Mouse (Mus musculus): ENCODE results near the gene Lce1a2. TPM values are rescaled to one million over a fixed set of nuclear protein-coding genes. Genes with fewer than 3 reads are reported as not detected.

Gene Lce1a2
- total RNA-seq (2021) = not detected in 2 replicates
- long read RNA-seq, experiment 1 = 0 reads
- long read RNA-seq, experiment 2 = 0 reads

GRCm38 (mm10) chr3:92670215-92670614 lies at the start of gene Lce1a2:
Gene Lce1a2 (minus strand): TSS chr3:92670315.
- DNase-seq = no peak

GRCm38 (mm10) chr3:92715122-92715521 lies 45.0 kb upstream of the Lce1a2 start:
- no peak for DNase-seq

- DNase-seq = no peak
Observed at GRCm38 (mm10) chr3:92708974-92709373, 38.9 kb upstream of the Lce1a2 start, which contains the start of gene Lce1e. Gene Lce1e (minus strand): TSS chr3:92709074.

GRCm38 (mm10) chr3:92694613-92695012 lies 24.5 kb upstream of the Lce1a2 start:
- DNase-seq = no peak

GRCm38 (mm10) chr3:92691688-92692087 lies 21.6 kb upstream of the Lce1a2 start:
- no peak for DNase-seq

GRCm38 (mm10) chr3:92689154-92689553 lies 19.0 kb upstream of the Lce1a2 start:
- peak; percentile 44 for DNase-seq

- DNase-seq = no peak
Observed at GRCm38 (mm10) chr3:92687110-92687509, 17.0 kb upstream of the Lce1a2 start, which contains the start of gene Lce1d. Gene Lce1d (minus strand): TSS chr3:92687210.

- DNase-seq = no peak
Observed at GRCm38 (mm10) chr3:92678947-92679346, 8.8 kb upstream of the Lce1a2 start, which contains the start of gene Lce1c. Gene Lce1c (plus strand): TSS chr3:92679247.

GRCm38 (mm10) chr3:92656826-92657225 lies 13.3 kb downstream of the Lce1a2 start, which contains the start of gene Lce1b:
Gene Lce1b (minus strand): TSS chr3:92656926.
- DNase-seq = no peak

GRCm38 (mm10) chr3:92648207-92648606 lies 21.9 kb downstream of the Lce1a2 start, which contains the start of gene Lce1a1:
Gene Lce1a1 (minus strand): TSS chr3:92648307.
- DNase-seq = no peak

- no peak for DNase-seq
Observed at GRCm38 (mm10) chr3:92639854-92640253, 30.3 kb downstream of the Lce1a2 start.

GRCm38 (mm10) chr3:92638653-92638991 lies 31.5 kb downstream of the Lce1a2 start:
- no peak for DNase-seq

GRCm38 (mm10) chr3:92637745-92638652 lies 32.1 kb downstream of the Lce1a2 start:
- no peak for DNase-seq

GRCm38 (mm10) chr3:92621560-92621959 lies 48.6 kb downstream of the Lce1a2 start, which contains the start of gene Lce6a:
Gene Lce6a (minus strand): TSS chr3:92621660.
- no peak for DNase-seq

Other genes with a start within 250 kb of the Lce1a2 start
- 1.6 and 7.1 TPM in 2 replicates for gene Gm9774, start 240.9 kb downstream of the Lce1a2 start, total RNA-seq (2021)
- not detected in 2 replicates for gene Sprr2k, start 237.7 kb downstream of the Lce1a2 start, total RNA-seq (2021)
- gene Sprr1b, start 231.5 kb downstream of the Lce1a2 start, total RNA-seq (2021) = not detected in 2 replicates
- gene Sprr3, start 211.6 kb downstream of the Lce1a2 start, total RNA-seq (2021) = not detected in 2 replicates
- not detected in 2 replicates for gene Sprr1a, start 184.4 kb downstream of the Lce1a2 start, total RNA-seq (2021)
- gene Sprr4, start 169.8 kb downstream of the Lce1a2 start, total RNA-seq (2021) = not detected in 2 replicates
- gene 2310046K23Rik, start 135.8 kb downstream of the Lce1a2 start, total RNA-seq (2021) = not detected in 2 replicates
- gene Ivl, start 96.6 kb downstream of the Lce1a2 start, total RNA-seq (2021) = not detected in 2 replicates
- not detected in 2 replicates for gene Smcp, start 81.3 kb downstream of the Lce1a2 start, total RNA-seq (2021)
- gene 2210017I01Rik, start 62.8 kb downstream of the Lce1a2 start, total RNA-seq (2021) = not detected in 2 replicates
- gene Lce6a, start 48.7 kb downstream of the Lce1a2 start, total RNA-seq (2021) = not detected in 2 replicates
- not detected in 2 replicates for gene Lce1a1, start 22.0 kb downstream of the Lce1a2 start, total RNA-seq (2021)
- not detected in 2 replicates for gene Lce1b, start 13.4 kb downstream of the Lce1a2 start, total RNA-seq (2021)
- gene Lce1c, start 8.9 kb upstream of the Lce1a2 start, total RNA-seq (2021) = not detected in 2 replicates
- gene Lce1d, start 16.9 kb upstream of the Lce1a2 start, total RNA-seq (2021) = not detected in 2 replicates
- gene Lce1e, start 38.8 kb upstream of the Lce1a2 start, total RNA-seq (2021) = not detected in 2 replicates
- gene Lce1f, start 50.0 kb upstream of the Lce1a2 start, total RNA-seq (2021) = not detected in 2 replicates
- not detected in 2 replicates for gene Gm38119, start 68.8 kb upstream of the Lce1a2 start, total RNA-seq (2021)
- gene Lce1g, start 82.0 kb upstream of the Lce1a2 start, total RNA-seq (2021) = not detected in 2 replicates
- not detected in 2 replicates for gene Lce1h, start 94.8 kb upstream of the Lce1a2 start, total RNA-seq (2021)
- gene Lce1i, start 108.6 kb upstream of the Lce1a2 start, total RNA-seq (2021) = not detected in 2 replicates
- not detected in 2 replicates for gene Lce1j, start 120.2 kb upstream of the Lce1a2 start, total RNA-seq (2021)
- gene Lce1k, start 137.6 kb upstream of the Lce1a2 start, total RNA-seq (2021) = not detected in 2 replicates
- not detected in 2 replicates for gene Kprp, start 156.9 kb upstream of the Lce1a2 start, total RNA-seq (2021)
- not detected in 2 replicates for gene Lce1l, start 181.0 kb upstream of the Lce1a2 start, total RNA-seq (2021)
- not detected in 2 replicates for gene 2310050C09Rik, start 199.9 kb upstream of the Lce1a2 start, total RNA-seq (2021)

Data from adrenal gland, postnatal 14 days (tissue).